Mouse (Mus musculus): ENCODE measurements at regions not wholly inside any gene's neighbourhood (a gene's known extent, or its start where the extent isn't known, plus 50 kb on each side); places are given as distances from the start of the nearest gene placed in this dataset.

DNA sequence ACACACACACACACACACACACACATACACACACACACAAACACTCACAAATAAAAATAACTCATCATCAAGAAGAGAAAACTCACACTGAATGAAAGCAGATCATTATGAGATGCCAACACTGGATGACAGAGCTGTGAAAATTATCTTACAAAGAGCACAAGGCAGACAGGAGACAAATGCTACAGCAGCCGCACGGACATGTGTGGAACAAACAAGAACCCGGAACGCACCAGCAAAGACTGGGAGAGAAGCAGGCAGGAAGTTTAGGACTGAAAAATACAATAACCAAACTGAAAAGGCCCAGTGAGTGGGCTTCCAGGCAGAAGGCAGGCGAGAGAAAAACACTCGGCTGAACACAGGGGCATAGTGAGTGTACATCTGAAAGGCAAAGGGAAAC, 148.2 kb downstream of the Rplp1 start:
- TF ChIP-seq EP300 (IDR thresholded peaks at IDR 0.05; ENCODE audit: insufficient read depth, low read depth, low read length) (no peak), CTCF (IDR thresholded peaks at IDR 0.05; ENCODE audit: low read depth, low read length) (no peak), POLR2A (IDR thresholded peaks at IDR 0.05; ENCODE audit: insufficient read depth, low read length) (no peak)
